Mouse (Mus musculus) liver, embryonic 14.5 days (tissue): ENCODE data around the gene Gm21981.

Experiments
- CTCF ChIP-seq: IDR thresholded peaks from 2 replicates; pipeline ENCODE4 v1.5.1; 2016; ENCODE audit warnings: antibody characterized with exemption, low read depth, control low read depth
- EP300 ChIP-seq: IDR thresholded peaks from 2 replicates; pipeline ENCODE4 v1.6.1; 2016; ENCODE audit warnings: antibody characterized with exemption, low read depth

DNA sequence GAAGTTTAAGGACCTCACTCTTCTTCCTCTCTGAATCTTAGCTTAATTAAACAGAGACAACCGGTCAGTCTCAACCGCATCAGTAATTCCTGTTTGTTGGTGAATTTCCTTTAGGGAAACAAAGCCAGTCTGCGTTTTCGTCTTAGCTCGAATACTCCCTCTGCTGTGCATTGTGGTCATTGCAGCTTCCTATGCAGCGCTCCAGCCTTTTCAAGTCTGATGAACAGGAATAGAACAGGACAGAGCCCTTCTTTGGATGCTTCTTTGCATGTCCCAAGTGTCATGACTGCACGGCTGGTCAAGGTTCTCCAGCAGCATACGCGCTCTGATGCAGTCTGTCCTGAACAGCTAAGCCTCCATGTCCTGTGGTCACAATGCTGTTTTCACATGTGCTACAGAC lies 17.7 kb downstream of the Gm21981 start:
- peak; percentile 84 for TF ChIP-seq CTCF
- no peak for TF ChIP-seq EP300
